Mouse (Mus musculus): ENCODE measurements at regions not wholly inside any gene's neighbourhood (a gene's known extent, or its start where the extent isn't known, plus 50 kb on each side); places are given as distances from the start of the nearest gene placed in this dataset.

DNA sequence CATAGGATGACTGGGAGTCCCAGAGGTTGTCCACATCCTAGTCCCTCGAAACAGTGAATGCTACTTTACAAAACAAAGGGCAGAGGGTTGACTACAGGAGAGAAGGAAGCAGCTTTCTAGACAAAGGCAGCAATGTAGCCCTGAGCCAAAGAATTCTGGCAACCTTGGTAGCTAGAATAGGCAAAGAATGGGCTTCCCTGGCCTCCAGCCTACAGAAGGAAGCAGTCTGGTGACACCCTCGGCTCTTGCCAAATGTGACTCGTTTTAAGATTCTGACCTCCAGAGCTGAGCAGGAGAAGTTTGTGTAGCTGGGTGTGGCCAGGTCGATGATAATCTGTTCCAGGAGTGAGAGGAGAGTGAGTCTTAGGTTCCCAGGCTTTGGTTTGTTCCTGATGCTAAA is 279.1 kb downstream of the Uaca start:
- Histone ChIP-seq H3K4me1 (ENCODE audit: control insufficient read depth in 1 of 2, insufficient read depth in 2 of 2) (no peaks in the 10 kb centered on the region), H3K9me3 (replicated peaks; ENCODE audit: low read length) (no peaks in the 10 kb centered on the region), H3K79me2 (replicated peaks; ENCODE audit: control insufficient read depth, extremely low read depth, insufficient read depth, poor library complexity, severe bottlenecking) (no peaks in the 10 kb centered on the region), H3K4me2 (ENCODE audit: insufficient read depth, low read depth, poor library complexity, severe bottlenecking) (no peak overlapping the region), H3K27me3 (replicated peaks) (peaks cover 6% of the 10 kb centered on the region), H3K9ac (ENCODE audit: insufficient read depth, low read depth) (no peak overlapping the region), H3K27ac (ENCODE audit: insufficient read depth, low read depth) (no peak overlapping the region), H3K4me3 (replicated peaks in 1 of 3; ENCODE audit: low read depth in 2 of 3, low read length in 2 of 3, poor library complexity in 1 of 3) (no peak overlapping the region), H3K36me3 (replicated peaks in 1 of 2; ENCODE audit: control insufficient read depth in 1 of 2, insufficient read depth in 1 of 2, low read length in 1 of 2) (no peaks in the 10 kb centered on the region)
- DNase-seq (ENCODE audit: extremely low read depth) = no peak
- TF ChIP-seq TCF12 (IDR thresholded peaks at IDR 0.05; ENCODE audit: low read depth, low read length) (no peak), MYC (IDR thresholded peaks at IDR 0.05; ENCODE audit: low read depth, low read length) (no peak), PAX5 (IDR thresholded peaks at IDR 0.05; ENCODE audit: low read length) (no peak), IRF4 (IDR thresholded peaks at IDR 0.05; ENCODE audit: low read depth, low read length) (no peak)
- in situ Hi-C loops (cut with MboI; ENCODE audit: low pct_ligation_motif_present, low pct_unique_long_range_greater_than_20kb, low sequenced_read_pairs) = loop anchor here (25.0 kb wide), 1 partner anchor 214 kb away; no protein-coding TSS in a partner anchor
- dilution Hi-C loops (cut with MboI; ENCODE audit: extremely low pct_ligation_motif_present, extremely low pct_unique_long_range_greater_than_20kb, low sequenced_read_pairs) = no loop called here

DNA sequence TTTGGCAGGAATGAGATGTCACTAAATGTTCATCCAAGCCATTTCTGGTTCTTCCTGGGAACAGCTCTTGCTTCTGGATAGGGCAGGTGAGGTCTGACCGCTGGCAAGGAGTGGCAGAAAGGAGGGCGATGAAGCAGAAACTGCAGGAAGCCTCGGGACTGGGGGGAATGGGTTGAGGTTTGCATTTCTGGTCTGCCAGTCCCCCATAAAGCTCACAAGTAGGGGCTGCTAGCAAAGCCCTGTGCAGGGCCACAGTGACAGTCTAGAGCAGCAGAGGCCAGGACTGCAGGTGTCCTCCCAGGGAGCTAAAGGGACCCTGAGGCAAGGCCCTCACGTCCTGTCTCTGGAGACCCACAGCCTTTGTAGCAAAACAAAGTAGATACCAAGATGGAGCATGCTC is 280.7 kb downstream of the Uaca start:
- no peak overlapping the region for H3K4me2 ChIP-seq (ENCODE audit: insufficient read depth, low read depth, poor library complexity, severe bottlenecking)
- dilution Hi-C loops (cut with MboI; ENCODE audit: extremely low pct_ligation_motif_present, extremely low pct_unique_long_range_greater_than_20kb, low sequenced_read_pairs) (no loop called here), in situ Hi-C loops (cut with MboI; ENCODE audit: low pct_ligation_motif_present, low pct_unique_long_range_greater_than_20kb, low sequenced_read_pairs) (no loop called here)
- no peaks in the 10 kb centered on the region for H3K36me3 ChIP-seq (replicated peaks in 1 of 2; ENCODE audit: control insufficient read depth in 1 of 2, insufficient read depth in 1 of 2, low read length in 1 of 2)
- no peak overlapping the region for H3K9ac ChIP-seq (ENCODE audit: insufficient read depth, low read depth)
- no peak for DNase-seq (ENCODE audit: extremely low read depth)
- no peak overlapping the region for H3K27ac ChIP-seq (ENCODE audit: insufficient read depth, low read depth)
- no peak for TF ChIP-seq USF1 (IDR thresholded peaks at IDR 0.05; ENCODE audit: low read depth, low read length)
- no peak for TF ChIP-seq ZKSCAN1 (IDR thresholded peaks at IDR 0.05; ENCODE audit: borderline replicate concordance, low read depth, low read length)
- no peak for TF ChIP-seq TCF12 (IDR thresholded peaks at IDR 0.05; ENCODE audit: low read depth, low read length)
- no peak for TF ChIP-seq JUND (conservative IDR thresholded peaks at IDR 0.05; ENCODE audit: low read depth, low read length)
- no peak for TF ChIP-seq POLR2A (IDR thresholded peaks at IDR 0.05; ENCODE audit: low read depth, low read length)
- no peak for TF ChIP-seq EP300 (IDR thresholded peaks at IDR 0.05; ENCODE audit: low read length)
- TF ChIP-seq IRF4 (IDR thresholded peaks at IDR 0.05; ENCODE audit: low read depth, low read length) = no peak
- TF ChIP-seq CHD1 (IDR thresholded peaks at IDR 0.05; ENCODE audit: low read depth, low read length) = no peak
- TF ChIP-seq GABPA (IDR thresholded peaks at IDR 0.05; ENCODE audit: insufficient replicate concordance, low read depth, low read length) = no peak
- no peaks in the 10 kb centered on the region for H3K4me1 ChIP-seq (ENCODE audit: control insufficient read depth in 1 of 2, insufficient read depth in 2 of 2)
- H3K79me2 ChIP-seq (replicated peaks; ENCODE audit: control insufficient read depth, extremely low read depth, insufficient read depth, poor library complexity, severe bottlenecking) = no peaks in the 10 kb centered on the region
- no peak overlapping the region for H3K4me3 ChIP-seq (replicated peaks in 1 of 3; ENCODE audit: low read depth in 2 of 3, low read length in 2 of 3, poor library complexity in 1 of 3)
- no peaks in the 10 kb centered on the region for H3K9me3 ChIP-seq (replicated peaks; ENCODE audit: low read length)
- H3K27me3 ChIP-seq (replicated peaks) = peaks cover 6% of the 10 kb centered on the region

DNA sequence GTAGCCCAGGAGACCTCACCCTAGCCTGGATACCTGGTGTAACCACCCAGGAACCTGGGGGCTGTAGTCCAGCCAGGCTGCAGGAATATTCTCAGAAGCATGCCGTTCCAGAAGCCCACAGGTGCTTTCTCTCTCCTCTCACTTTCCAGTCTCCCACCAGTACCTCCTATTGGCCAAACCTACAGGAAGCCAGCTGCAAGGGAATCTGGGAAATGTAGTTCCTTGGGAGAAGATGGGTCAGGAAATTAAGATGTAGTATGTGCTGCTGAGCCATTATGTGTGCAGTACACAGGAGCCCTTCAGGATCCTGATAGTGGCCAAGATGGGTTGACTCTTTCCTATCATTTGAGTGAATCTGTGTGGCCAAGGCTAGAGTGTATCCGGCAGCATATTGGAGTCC is 282.8 kb downstream of the Uaca start:
- no peak overlapping the region for H3K9ac ChIP-seq (ENCODE audit: insufficient read depth, low read depth)
- no peaks in the 10 kb centered on the region for H3K36me3 ChIP-seq (replicated peaks in 1 of 2; ENCODE audit: control insufficient read depth in 1 of 2, insufficient read depth in 1 of 2, low read length in 1 of 2)
- H3K4me2 ChIP-seq (ENCODE audit: insufficient read depth, low read depth, poor library complexity, severe bottlenecking) = no peak overlapping the region
- H3K4me1 ChIP-seq (ENCODE audit: control insufficient read depth in 1 of 2, insufficient read depth in 2 of 2) = no peaks in the 10 kb centered on the region
- no peak for DNase-seq (ENCODE audit: extremely low read depth)
- no peaks in the 10 kb centered on the region for H3K9me3 ChIP-seq (replicated peaks; ENCODE audit: low read length)
- H3K27ac ChIP-seq (ENCODE audit: insufficient read depth, low read depth) = no peak overlapping the region
- dilution Hi-C loops (cut with MboI; ENCODE audit: extremely low pct_ligation_motif_present, extremely low pct_unique_long_range_greater_than_20kb, low sequenced_read_pairs) (no loop called here), in situ Hi-C loops (cut with MboI; ENCODE audit: low pct_ligation_motif_present, low pct_unique_long_range_greater_than_20kb, low sequenced_read_pairs) (no loop called here)
- H3K4me3 ChIP-seq (replicated peaks in 1 of 3; ENCODE audit: low read depth in 2 of 3, low read length in 2 of 3, poor library complexity in 1 of 3) = no peak overlapping the region
- peaks cover 10% of the 10 kb centered on the region for H3K27me3 ChIP-seq (replicated peaks)
- TF ChIP-seq NRF1 (IDR thresholded peaks at IDR 0.05; ENCODE audit: low read depth, low read length) (no peak), KAT2A (IDR thresholded peaks at IDR 0.05; ENCODE audit: insufficient replicate concordance, low read length) (no peak), MXI1 (IDR thresholded peaks at IDR 0.05; ENCODE audit: low read depth, low read length) (no peak), ZC3H11A (IDR thresholded peaks at IDR 0.05; ENCODE audit: low read depth, low read length) (no peak), RAD21 (IDR thresholded peaks at IDR 0.05; ENCODE audit: low read depth, low read length) (no peak), HCFC1 (IDR thresholded peaks at IDR 0.05; ENCODE audit: low read depth, low read length) (peak; percentile 76), ELF1 (IDR thresholded peaks at IDR 0.05; ENCODE audit: low read depth, low read length) (no peak), POLR2AphosphoS2 (IDR thresholded peaks at IDR 0.05; ENCODE audit: low read depth, low read length) (no peak)
- no peaks in the 10 kb centered on the region for H3K79me2 ChIP-seq (replicated peaks; ENCODE audit: control insufficient read depth, extremely low read depth, insufficient read depth, poor library complexity, severe bottlenecking)
